Mouse (Mus musculus): Measurements from ENCODE around the gene Camk2d.

GRCm38 (mm10) chr3:126628380-126628779 is 32.3 kb downstream of the Camk2d start:
- TF ChIP-seq CTCF (IDR thresholded peaks at IDR 0.05; ENCODE audit: low read depth) (no peak), EP300 (optimal IDR thresholded peaks at IDR 0.05) (no peak)

Measured in stomach, postnatal 0 days (tissue).